8 mouse cellular contexts compared by ENCODE assay signal in the genomic region with DNA sequence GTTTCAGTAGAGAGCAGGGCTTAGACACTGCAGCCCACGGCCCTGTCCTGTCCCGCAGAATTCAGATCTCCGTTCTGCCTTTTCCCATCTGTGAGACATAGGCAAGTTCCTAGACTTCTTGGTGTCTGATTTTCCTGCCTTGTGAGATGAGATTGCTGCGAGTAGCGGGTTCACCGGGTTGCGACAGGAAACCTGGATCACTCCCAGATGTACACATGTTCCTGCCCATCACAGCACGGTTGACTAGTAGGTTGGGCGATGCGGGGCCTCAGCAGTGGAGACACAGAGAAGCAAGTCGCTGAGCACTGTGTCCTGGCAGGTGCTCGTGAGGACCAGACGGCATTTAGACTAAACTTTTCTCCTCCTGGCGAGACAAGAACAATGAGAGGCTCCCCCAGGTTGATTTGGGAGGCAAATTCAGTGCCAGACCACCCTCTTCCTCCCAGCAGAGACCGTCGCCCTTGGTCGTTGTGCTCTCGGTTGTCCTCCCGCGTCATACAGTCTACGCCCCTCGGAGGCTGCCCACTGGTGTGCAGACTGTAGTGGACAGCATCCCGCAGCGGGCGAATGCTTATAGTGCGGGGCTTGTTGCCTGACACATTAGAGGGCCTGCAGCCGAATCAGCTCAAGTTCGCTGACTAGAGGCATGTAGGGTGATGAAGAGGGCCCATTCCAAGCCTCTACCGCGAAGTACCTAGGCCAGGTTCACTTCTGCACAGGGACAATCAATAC.
A peak's percentile ranks its signal among the peaks of the same experiment; 100 is the strongest.
DNase-seq lines count a peak whose midpoint lies in the region; ATAC-seq lines count a peak whose summit lies in the region.

No protein-coding gene starts in this region.

- no peak overlapping the region for H3K27ac ChIP-seq in heart, embryonic 14.5 days (replicated peaks in 1 of 2; ENCODE audit: control insufficient read depth in 1 of 2, insufficient read depth in 1 of 2, low read depth in 2 of 2, low read length in 2 of 2)
- H3K27ac ChIP-seq in hindbrain, embryonic 10.5 days, result peak overlapping the region; percentile 90
- H3K27ac ChIP-seq in midbrain, embryonic 14.5 days (replicated peaks; ENCODE audit: low read depth, low read length), result 0 out of 2 replicates have a peak overlapping the region, but pooled peaks have one; percentile 85

- no peaks in the 10 kb centered on the region for H3K9me3 ChIP-seq in heart, embryonic 14.5 days (ENCODE audit: control insufficient read depth, low read length)
- H3K9me3 ChIP-seq in hindbrain, embryonic 10.5 days, result no peaks in the 10 kb centered on the region
- no peaks in the 10 kb centered on the region for H3K9me3 ChIP-seq in midbrain, embryonic 14.5 days (ENCODE audit: control insufficient read depth, low read length)

- H3K27me3 ChIP-seq in heart, embryonic 14.5 days (ENCODE audit: control insufficient read depth, insufficient read depth, low read length), result peaks cover 96% of the 10 kb centered on the region
- H3K27me3 ChIP-seq in hindbrain, embryonic 10.5 days (ENCODE audit: insufficient read depth, poor library complexity, severe bottlenecking), result peaks cover 92% of the 10 kb centered on the region
- peaks cover 4% of the 10 kb centered on the region; the same call in 1 of the 2 replicates for H3K27me3 ChIP-seq in midbrain, embryonic 14.5 days (ENCODE audit: control insufficient read depth, insufficient read depth, low read length)

- no peak overlapping the region; the same call in 1 of the 2 replicates for H3K9ac ChIP-seq in heart, embryonic 14.5 days (ENCODE audit: low read length)
- peak overlapping the region; percentile 64 for H3K9ac ChIP-seq in midbrain, embryonic 14.5 days (replicated peaks; ENCODE audit: low read length)

- H3K4me1 ChIP-seq in heart, embryonic 14.5 days (ENCODE audit: control insufficient read depth in 2 of 2, insufficient read depth in 2 of 2, low read length in 2 of 2), result peaks cover 5% of the 10 kb centered on the region in 2 experiments; a peak in 3 of 4 replicates
- H3K4me1 ChIP-seq in hindbrain, embryonic 10.5 days (replicated peaks), result peaks cover 56% of the 10 kb centered on the region
- H3K4me1 ChIP-seq in midbrain, embryonic 14.5 days (ENCODE audit: control insufficient read depth, insufficient read depth, low read length), result peaks cover 25% of the 10 kb centered on the region

- peak overlapping the region; percentile 55 for H3K4me2 ChIP-seq in heart, embryonic 14.5 days (ENCODE audit: low read length)
- H3K4me2 ChIP-seq in midbrain, embryonic 14.5 days (ENCODE audit: low read length), result peak overlapping the region; percentile 72

- ATAC-seq in heart, embryonic 14.5 days (ENCODE audit: insufficient number of reproducible peaks, insufficient read depth, low FRiP score, low read depth), result no peak
- ATAC-seq in midbrain, embryonic 14.5 days (ENCODE audit: low FRiP score, low TSS enrichment), result no peak
- ATAC-seq in cerebellum, adult (ENCODE audit: insufficient number of reproducible peaks, low FRiP score, low TSS enrichment), result no peak
- ATAC-seq in activated CD4-positive, CD25-positive, alpha-beta regulatory T cell, adult 4 months, result no peak

- H3K4me3 ChIP-seq in heart, embryonic 14.5 days (ENCODE audit: control insufficient read depth in 1 of 2, insufficient read depth in 1 of 2, low read depth in 1 of 2, low read length in 2 of 2), result peak overlapping the region in 1 of 2 experiments; percentile 15; a peak in 2 of 4 replicates
- peak overlapping the region; percentile 52 for H3K4me3 ChIP-seq in hindbrain, embryonic 10.5 days
- peak overlapping the region; percentile 30 for H3K4me3 ChIP-seq in midbrain, embryonic 14.5 days (replicated peaks; ENCODE audit: low read depth, low read length)

- 33% methylated on average over 30 of the region's 30 CpGs for WGBS in heart, embryonic 14.5 days
- WGBS in hindbrain, embryonic 10.5 days, result 33% methylated on average over 30 of the region's 30 CpGs
- 28% methylated on average over 30 of the region's 30 CpGs for WGBS in midbrain, embryonic 14.5 days

- intact Hi-C loops in heart, postnatal 36 days (cut with DNase I), result loop anchor here (1.0 to 2.0 kb wide), 3 partner anchors 125 to 467 kb away; partner anchors contain the start of gene Wnt7a

- no peak for DNase-seq in heart, postnatal 36 days
- peak; percentile 41 for DNase-seq in ZHBTc4 (ENCODE audit: low read depth, low spot score)
- DNase-seq in hindbrain, embryonic 10.5 days (ENCODE audit: low spot score), result no peak
- peak; percentile 15 for DNase-seq in midbrain, embryonic 14.5 days
- no peak for DNase-seq in lung, adult 18-20 months

- H3K36me3 ChIP-seq in heart, embryonic 14.5 days (ENCODE audit: control insufficient read depth, insufficient read depth, low read length), result no peaks in the 10 kb centered on the region
- H3K36me3 ChIP-seq in hindbrain, embryonic 10.5 days, result no peaks in the 10 kb centered on the region
- H3K36me3 ChIP-seq in midbrain, embryonic 14.5 days (ENCODE audit: control insufficient read depth, insufficient read depth, low read length), result no peaks in the 10 kb centered on the region

Comparison
In these comparisons a context has a peak if more than half of its experiments do, and no peak if none do; other contexts are left out.
1. H3K27ac ChIP-seq: peak in hindbrain, embryonic 10.5 days (single experiment) and midbrain, embryonic 14.5 days (single experiment); none in heart, embryonic 14.5 days (0 of 2).
2. DNase-seq: peak in ZHBTc4 (single experiment) and midbrain, embryonic 14.5 days (single experiment); none in heart, postnatal 36 days (0 of 2), hindbrain, embryonic 10.5 days (single experiment) and lung, adult 18-20 months (0 of 2).